Mouse (Mus musculus): ENCODE measurements around the gene Lgr5. TPM values are rescaled to one million over a fixed set of nuclear protein-coding genes. Genes with fewer than 3 reads are reported as not detected.

Gene Lgr5
- polyA plus RNA-seq, 1 experiment from 2014 or later, result 3.0 TPM

DNA sequence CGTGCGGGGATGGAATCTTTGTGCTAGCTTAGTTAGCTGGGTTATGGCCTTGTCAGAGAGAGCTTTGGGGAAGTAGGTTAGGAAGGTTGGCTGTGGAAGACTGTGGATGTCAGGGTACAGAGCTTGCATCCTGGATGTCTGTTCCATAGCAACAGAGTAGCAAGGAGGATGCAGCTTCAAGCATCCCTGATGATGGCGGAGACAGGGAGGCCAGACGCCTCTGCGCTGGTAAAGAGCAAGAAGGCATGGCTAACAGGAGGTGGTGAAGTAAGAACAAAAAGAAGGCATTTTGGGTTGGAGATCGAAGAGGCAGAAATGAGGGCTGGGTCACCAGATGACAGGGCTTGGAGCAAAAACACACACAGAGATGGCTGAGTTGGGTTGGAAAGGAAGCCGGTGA is 118.9 kb downstream of the Lgr5 start:
- Histone ChIP-seq H3K9me3 (replicated peaks) (no peaks in the 10 kb centered on the region), H3K4me3 (replicated peaks) (no peak overlapping the region), H3K9ac (replicated peaks) (no peak overlapping the region), H3K27me3 (replicated peaks) (no peaks in the 10 kb centered on the region), H3K4me1 (0 out of 2 replicates have a peak, but pooled peaks cover 5% of the 10 kb centered on the region), H3K27ac (replicated peaks) (no peak overlapping the region), H3K4me2 (no peak overlapping the region), H3K36me3 (no peaks in the 10 kb centered on the region)
- 38% methylated on average over 7 of the region's 7 CpGs for WGBS
- 0 out of 2 replicates have a peak, but pooled peaks have one; percentile 7 for ATAC-seq (ENCODE audit: low FRiP score)

DNA sequence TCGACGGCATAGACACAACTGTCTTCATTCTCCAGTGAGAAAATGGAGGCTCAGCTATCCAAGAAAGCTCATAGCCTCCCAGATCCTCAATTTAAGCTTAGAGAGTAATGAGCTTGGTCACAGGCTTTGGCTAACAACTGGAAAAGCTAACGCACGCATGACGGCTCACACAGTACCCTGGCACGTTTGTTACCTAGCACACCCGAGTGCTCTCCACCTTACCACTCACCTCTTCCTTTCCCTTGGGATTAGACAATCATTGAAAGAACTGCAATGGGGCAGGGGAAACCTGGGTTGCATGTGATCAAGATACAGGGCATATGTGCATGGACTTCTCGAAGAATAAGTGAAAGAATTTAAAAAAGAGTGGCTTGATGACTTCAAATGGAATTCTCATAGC is 119.6 kb downstream of the Lgr5 start:
- WGBS, result 83% methylated on average over 8 of the region's 8 CpGs
- Histone ChIP-seq H3K36me3 (no peaks in the 10 kb centered on the region), H3K4me1 (0 out of 2 replicates have a peak, but pooled peaks cover 5% of the 10 kb centered on the region), H3K27me3 (replicated peaks) (no peaks in the 10 kb centered on the region), H3K9me3 (replicated peaks) (no peaks in the 10 kb centered on the region), H3K9ac (replicated peaks) (no peak overlapping the region), H3K27ac (replicated peaks) (no peak overlapping the region), H3K4me2 (no peak overlapping the region), H3K4me3 (replicated peaks) (no peak overlapping the region)
- ATAC-seq (ENCODE audit: low FRiP score), result no peak

DNA sequence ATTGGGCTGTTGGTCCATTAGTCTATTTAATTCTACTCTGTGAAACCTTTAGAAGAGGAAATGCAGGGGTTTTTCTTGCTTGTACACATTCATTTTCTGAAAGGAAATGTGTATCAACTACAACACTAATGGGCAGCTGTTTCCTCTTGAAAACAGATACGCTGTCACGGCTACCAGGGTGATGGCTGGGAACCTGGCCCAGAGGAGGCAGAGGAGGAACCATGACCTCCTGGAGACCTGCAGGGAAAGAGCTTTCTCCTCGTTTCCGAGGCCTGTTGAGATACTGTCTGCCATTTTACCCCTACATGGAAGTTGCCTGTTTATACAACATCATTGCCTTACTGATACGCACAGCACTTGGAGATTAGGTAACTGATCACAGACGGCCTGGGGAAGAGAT is 121.8 kb downstream of the Lgr5 start:
- Histone ChIP-seq H3K9me3 (replicated peaks) (no peaks in the 10 kb centered on the region), H3K27me3 (replicated peaks) (no peaks in the 10 kb centered on the region), H3K9ac (replicated peaks) (no peak overlapping the region), H3K36me3 (no peaks in the 10 kb centered on the region), H3K4me2 (no peak overlapping the region), H3K4me3 (replicated peaks) (no peak overlapping the region), H3K27ac (replicated peaks) (no peak overlapping the region), H3K4me1 (0 out of 2 replicates have a peak, but pooled peaks cover 5% of the 10 kb centered on the region)
- ATAC-seq (ENCODE audit: low FRiP score), result no peak
- WGBS, result 82% methylated on average over 6 of the region's 6 CpGs

DNA sequence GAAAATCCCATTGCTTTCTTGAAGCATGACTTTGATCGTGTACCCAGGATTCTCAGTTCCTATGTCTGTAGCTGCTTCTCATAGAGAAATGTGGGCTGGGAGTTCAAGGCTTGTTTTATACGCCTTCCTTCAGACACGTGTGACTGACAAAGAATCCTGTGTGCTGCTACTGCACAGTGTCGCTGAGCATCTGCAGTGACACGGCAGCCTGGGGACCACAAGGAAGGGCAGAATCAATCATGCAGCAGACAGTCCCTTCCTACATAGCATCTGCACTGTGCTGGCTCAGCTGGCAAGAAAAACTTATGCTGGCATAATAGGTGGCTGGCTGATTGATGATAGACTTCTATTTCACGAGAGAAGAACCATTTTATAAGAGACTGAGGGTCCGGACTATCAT is 122.5 kb downstream of the Lgr5 start:
- no peak for ATAC-seq (ENCODE audit: low FRiP score)
- WGBS, result 55% methylated on average over 7 of the region's 7 CpGs
- Histone ChIP-seq H3K4me1 (0 out of 2 replicates have a peak, but pooled peaks cover 5% of the 10 kb centered on the region), H3K36me3 (no peaks in the 10 kb centered on the region), H3K9me3 (replicated peaks) (no peaks in the 10 kb centered on the region), H3K4me2 (no peak overlapping the region), H3K9ac (replicated peaks) (no peak overlapping the region), H3K27me3 (replicated peaks) (no peaks in the 10 kb centered on the region), H3K4me3 (replicated peaks) (no peak overlapping the region), H3K27ac (replicated peaks) (no peak overlapping the region)

DNA sequence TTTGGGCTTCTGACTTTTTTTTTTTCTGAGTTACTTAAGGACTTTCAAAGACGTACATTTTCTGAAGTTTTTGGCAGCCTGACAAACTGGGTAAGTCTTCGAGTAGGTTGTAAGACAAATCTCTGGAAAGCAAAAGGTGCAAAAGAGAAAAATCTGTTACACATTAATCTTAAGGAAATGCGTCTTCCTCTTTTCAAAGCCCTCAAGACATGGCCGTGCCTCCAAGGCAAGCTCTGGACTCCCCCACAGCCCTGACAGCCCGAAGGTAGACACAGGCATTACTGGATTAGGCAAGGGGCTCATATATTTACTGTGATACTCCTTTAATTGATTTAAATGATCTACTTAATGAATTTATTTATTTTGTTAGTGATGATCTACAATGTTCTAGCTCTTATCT is 124.9 kb downstream of the Lgr5 start:
- Histone ChIP-seq H3K9me3 (replicated peaks) (no peaks in the 10 kb centered on the region), H3K4me2 (no peak overlapping the region), H3K4me3 (replicated peaks) (no peak overlapping the region), H3K27me3 (replicated peaks) (no peaks in the 10 kb centered on the region), H3K36me3 (no peaks in the 10 kb centered on the region), H3K9ac (replicated peaks) (no peak overlapping the region), H3K4me1 (no peaks in the 10 kb centered on the region), H3K27ac (replicated peaks) (no peak overlapping the region)
- no peak for ATAC-seq (ENCODE audit: low FRiP score)
- 78% methylated on average over 5 of the region's 5 CpGs for WGBS

DNA sequence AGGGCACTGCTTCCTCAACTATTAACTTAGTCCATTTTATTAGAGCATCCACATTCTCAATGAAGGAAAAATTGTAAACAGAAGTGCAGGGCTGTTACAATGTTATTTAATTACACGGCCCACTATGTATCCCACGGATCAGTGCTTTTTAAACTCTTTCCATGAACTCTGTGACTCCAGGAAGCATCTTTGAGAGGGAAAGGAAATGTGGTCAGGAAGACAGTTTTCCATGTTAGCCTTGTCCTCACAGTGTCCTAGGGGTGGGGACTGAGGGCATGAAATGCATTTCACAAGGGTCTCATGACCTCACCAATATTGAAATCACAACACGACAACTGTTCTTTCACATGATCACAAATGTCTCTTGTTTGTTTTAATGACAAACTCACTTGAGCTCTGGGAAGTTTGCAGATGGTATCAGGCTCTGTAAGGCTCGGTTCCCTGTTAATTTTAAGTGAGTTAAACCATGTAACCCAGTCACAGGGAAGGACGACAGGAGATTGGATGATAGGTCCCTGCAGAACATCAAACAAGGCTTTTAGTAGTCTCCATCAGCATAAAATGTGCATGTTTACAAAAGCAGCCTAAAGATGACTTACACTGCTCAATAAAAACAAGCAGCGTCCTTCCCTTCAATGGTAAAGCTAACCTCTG is 130.1 kb downstream of the Lgr5 start:
- Histone ChIP-seq H3K4me1 (0 out of 2 replicates have a peak, but pooled peaks cover 2% of the 10 kb centered on the region), H3K4me2 (no peak overlapping the region), H3K9ac (replicated peaks) (no peak overlapping the region), H3K27ac (replicated peaks) (no peak overlapping the region), H3K36me3 (no peaks in the 10 kb centered on the region), H3K4me3 (replicated peaks) (no peak overlapping the region), H3K27me3 (replicated peaks) (no peaks in the 10 kb centered on the region), H3K9me3 (replicated peaks) (no peaks in the 10 kb centered on the region)
- no peak for ATAC-seq (ENCODE audit: low FRiP score)
- WGBS, result 59% methylated on average over 6 of the region's 6 CpGs

DNA sequence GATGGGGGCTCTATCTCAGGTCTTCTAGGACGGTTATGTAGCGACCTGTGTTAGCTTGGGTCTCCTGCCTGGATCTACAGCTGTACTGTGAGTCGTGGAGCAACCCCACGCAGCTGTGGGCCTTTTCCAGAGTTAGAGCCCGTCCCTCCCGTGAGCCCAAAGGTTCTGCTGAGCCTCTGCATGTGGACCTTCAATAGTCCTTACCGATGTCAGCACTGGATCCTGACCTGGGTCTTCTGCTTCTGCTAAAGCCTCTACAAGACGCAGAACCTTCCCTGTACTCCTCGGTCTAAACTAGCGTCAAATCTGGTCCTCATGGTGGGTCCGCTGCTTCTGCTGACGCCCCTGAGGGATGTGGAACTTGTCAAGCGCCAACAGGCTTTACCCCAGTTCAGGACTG is 139.0 kb downstream of the Lgr5 start:
- 92% methylated on average over 13 of the region's 13 CpGs for WGBS
- Histone ChIP-seq H3K4me3 (replicated peaks) (no peak overlapping the region), H3K4me2 (no peak overlapping the region), H3K36me3 (no peaks in the 10 kb centered on the region), H3K9ac (replicated peaks) (no peak overlapping the region), H3K9me3 (replicated peaks) (no peaks in the 10 kb centered on the region), H3K4me1 (no peaks in the 10 kb centered on the region), H3K27ac (replicated peaks) (no peak overlapping the region), H3K27me3 (replicated peaks) (no peaks in the 10 kb centered on the region)
- ATAC-seq (ENCODE audit: low FRiP score), result no peak

DNA sequence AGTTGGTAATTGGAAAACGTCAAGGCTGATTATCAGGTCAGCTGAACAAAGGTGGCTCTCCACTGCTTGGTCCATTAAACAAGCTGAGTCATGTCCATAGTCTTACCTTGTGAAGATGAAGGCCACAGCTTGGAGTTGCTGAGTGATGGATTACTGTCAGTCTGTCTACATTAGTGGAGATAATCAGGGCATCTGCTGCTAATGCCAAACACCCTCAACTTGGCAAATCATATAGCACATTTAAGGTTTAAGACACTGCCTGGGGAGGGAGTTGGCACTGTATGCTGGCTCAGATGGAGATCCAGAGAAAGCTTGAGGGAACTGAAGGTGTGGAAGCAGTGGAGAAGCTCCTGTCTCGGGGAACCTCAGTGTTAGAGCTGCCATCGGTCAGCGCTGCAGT is 150.3 kb downstream of the Lgr5 start:
- H3K4me1 ChIP-seq, result no peaks in the 10 kb centered on the region
- H3K9ac ChIP-seq (replicated peaks), result no peak overlapping the region
- no peak overlapping the region for H3K4me3 ChIP-seq (replicated peaks)
- no peak overlapping the region for H3K4me2 ChIP-seq
- no peak for ATAC-seq (ENCODE audit: low FRiP score)
- no peak overlapping the region for H3K27ac ChIP-seq (replicated peaks)
- H3K27me3 ChIP-seq (replicated peaks), result no peaks in the 10 kb centered on the region
- H3K9me3 ChIP-seq (replicated peaks), result no peaks in the 10 kb centered on the region
- peaks cover 12% of the 10 kb centered on the region for H3K36me3 ChIP-seq
- WGBS, result 89% methylated on average over 4 of the region's 4 CpGs

DNA sequence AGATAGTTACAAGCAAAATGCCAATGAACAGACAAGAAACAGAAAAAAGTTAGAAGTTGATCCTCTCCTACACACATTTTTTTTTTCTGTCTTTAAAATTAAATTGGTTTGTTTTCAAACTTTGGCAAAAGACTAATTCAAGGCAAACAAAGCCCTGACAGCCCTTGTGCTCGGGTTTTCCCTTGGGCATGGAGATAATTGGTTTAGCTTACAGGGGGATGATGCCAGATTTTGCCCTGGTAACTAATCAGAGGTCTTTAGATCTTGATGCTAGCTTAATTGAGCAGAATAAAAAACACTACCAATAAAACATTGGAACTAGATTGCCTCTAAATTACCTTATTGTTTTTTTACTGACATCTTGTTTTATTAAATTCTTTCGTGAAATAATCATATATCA is 162.2 kb downstream of the Lgr5 start:
- H3K27me3 ChIP-seq (replicated peaks), result no peaks in the 10 kb centered on the region
- no peak overlapping the region for H3K4me2 ChIP-seq
- H3K9me3 ChIP-seq (replicated peaks), result no peaks in the 10 kb centered on the region
- no peak for ATAC-seq (ENCODE audit: low FRiP score)
- H3K4me1 ChIP-seq, result no peaks in the 10 kb centered on the region
- H3K9ac ChIP-seq (replicated peaks), result no peak overlapping the region
- WGBS, result 43% methylated on average over 2 of the region's 2 CpGs
- no peak overlapping the region for H3K4me3 ChIP-seq (replicated peaks)
- H3K27ac ChIP-seq (replicated peaks), result no peak overlapping the region
- H3K36me3 ChIP-seq, result peaks cover 47% of the 10 kb centered on the region

DNA sequence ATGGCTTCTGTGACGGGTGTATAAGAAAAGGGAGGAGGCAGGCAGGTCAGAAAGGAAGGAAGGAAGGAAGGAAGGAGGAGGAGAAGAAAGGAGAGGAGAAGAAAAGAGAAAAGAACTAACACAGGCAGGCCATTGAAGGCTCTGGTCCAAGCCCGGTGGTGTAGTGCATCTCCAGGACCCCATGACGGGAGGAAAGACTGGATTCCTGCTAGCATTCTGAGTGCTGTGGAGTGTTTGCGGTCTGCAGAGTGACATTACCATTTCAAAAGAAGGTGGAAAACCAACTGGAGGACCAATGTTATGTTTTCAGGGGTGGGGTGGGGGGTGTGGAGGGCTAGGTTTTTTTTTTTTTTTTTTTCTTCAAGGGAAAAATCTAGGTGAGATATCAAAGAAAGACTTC is 165.6 kb downstream of the Lgr5 start:
- Histone ChIP-seq H3K9ac (replicated peaks) (no peak overlapping the region), H3K27ac (replicated peaks) (no peak overlapping the region), H3K4me1 (no peaks in the 10 kb centered on the region), H3K36me3 (peaks cover 42% of the 10 kb centered on the region), H3K27me3 (replicated peaks) (no peaks in the 10 kb centered on the region), H3K4me3 (replicated peaks) (no peak overlapping the region), H3K9me3 (replicated peaks) (no peaks in the 10 kb centered on the region), H3K4me2 (no peak overlapping the region)
- no peak for ATAC-seq (ENCODE audit: low FRiP score)
- WGBS, result 84% methylated on average over 4 of the region's 4 CpGs

DNA sequence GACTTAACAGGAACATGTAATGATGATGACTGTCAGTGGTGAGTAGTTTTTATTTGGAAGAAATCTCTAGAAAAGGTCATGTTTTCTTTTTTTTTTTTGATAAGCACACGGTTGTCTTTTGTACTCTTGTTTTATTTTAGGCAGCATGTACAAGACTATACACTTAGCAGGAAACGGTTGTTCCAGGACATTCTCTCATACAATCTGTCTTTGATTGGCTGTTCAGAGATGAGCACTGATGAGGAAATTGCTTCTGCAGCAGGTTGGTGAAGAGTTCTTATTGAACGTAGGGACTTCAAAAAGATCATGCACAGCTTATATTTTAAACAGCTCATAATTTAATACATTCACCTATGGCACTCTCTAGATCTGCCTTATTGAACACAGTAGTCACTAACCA is 173.5 kb downstream of the Lgr5 start:
- 83% methylated on average over 3 of the region's 3 CpGs for WGBS
- no peak for ATAC-seq (ENCODE audit: low FRiP score)
- Histone ChIP-seq H3K4me1 (no peaks in the 10 kb centered on the region), H3K36me3 (peaks cover 68% of the 10 kb centered on the region), H3K27ac (replicated peaks) (no peak overlapping the region), H3K9ac (replicated peaks) (no peak overlapping the region), H3K9me3 (replicated peaks) (no peaks in the 10 kb centered on the region), H3K4me2 (no peak overlapping the region), H3K27me3 (replicated peaks) (no peaks in the 10 kb centered on the region), H3K4me3 (replicated peaks) (no peak overlapping the region)

DNA sequence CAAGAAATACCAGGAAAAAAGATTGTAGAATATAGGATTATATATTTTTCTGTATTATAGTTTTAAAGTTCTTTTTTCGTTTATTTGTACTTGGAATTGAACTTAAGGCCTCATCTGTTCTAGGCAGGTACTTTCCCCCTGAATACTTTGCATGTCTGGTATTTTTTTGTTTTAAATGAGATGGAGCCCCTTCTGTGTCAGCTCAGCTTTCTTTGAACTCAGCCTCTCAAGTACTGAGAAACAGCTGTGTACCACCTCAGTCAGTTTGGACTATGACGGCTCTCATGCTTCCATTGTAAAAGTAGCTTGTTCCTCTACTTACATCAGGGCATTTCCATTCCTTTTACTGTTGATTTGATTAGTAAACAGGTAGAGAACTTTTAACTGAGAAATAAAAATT is 174.1 kb downstream of the Lgr5 start:
- 92% methylated on average over 2 of the region's 2 CpGs for WGBS
- no peaks in the 10 kb centered on the region for H3K27me3 ChIP-seq (replicated peaks)
- H3K9ac ChIP-seq (replicated peaks), result no peak overlapping the region
- H3K4me2 ChIP-seq, result no peak overlapping the region
- no peak overlapping the region for H3K4me3 ChIP-seq (replicated peaks)
- no peak overlapping the region for H3K27ac ChIP-seq (replicated peaks)
- no peaks in the 10 kb centered on the region for H3K4me1 ChIP-seq
- H3K36me3 ChIP-seq, result peaks cover 68% of the 10 kb centered on the region
- no peak for ATAC-seq (ENCODE audit: low FRiP score)
- no peaks in the 10 kb centered on the region for H3K9me3 ChIP-seq (replicated peaks)

Data from neural tube, embryonic 15.5 days (tissue).